Mouse (Mus musculus): Measurements from ENCODE around the gene Arhgef2.

DNA sequence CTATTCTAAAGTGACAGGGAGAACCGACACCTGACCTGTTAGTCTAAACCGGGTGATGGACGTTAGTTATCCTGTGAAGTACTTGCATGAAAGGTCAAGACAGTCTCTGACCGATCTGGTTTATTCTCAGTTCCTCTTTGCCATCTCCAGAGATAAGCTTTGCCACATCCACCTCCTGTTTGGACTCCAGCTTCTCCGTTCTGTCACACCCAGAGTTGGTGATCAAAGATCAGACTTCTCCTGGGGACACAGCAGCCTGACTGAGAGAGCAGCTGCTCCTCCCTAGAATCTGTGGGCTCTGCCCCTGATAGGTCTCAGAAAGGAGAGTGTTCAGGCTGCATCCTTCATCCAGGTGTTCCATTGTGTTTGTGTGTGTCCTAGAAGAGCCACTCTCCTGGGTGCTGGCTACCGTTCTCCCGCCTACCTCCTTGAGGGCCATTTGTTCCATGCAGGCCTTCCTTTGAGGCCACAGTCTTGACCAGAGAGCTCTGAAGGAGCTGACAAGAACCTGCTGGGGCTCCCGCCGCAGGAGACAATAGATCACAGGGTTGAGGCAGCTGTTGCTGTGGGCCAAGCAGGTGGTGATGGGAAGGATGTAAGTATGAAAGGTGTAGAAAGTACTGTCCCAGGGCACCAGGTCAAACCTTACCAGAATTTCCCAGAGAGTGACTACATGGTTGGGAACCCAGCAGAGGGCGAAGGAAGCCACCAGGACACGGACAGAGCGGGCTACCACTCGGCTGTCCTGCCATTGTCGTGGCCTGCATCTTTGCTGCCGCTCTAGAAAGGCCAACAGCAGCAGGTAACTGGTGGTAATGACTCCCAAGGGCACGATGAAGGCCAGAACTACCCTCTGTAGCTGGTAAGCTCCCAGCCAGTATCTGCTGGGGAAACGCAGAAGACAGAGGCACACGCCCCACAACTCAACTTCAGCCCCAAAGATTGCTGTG, 46.2 kb downstream of the Arhgef2 start:
- TF ChIP-seq MYOG (IDR thresholded peaks at IDR 0.05; ENCODE audit: control insufficient read depth in 1 of 3, insufficient read depth in 1 of 3, insufficient read length in 2 of 3, low read depth in 2 of 3) (peak in 1 of 3 experiments; percentile 39), POLR2A (IDR thresholded peaks at IDR 0.05; ENCODE audit: insufficient read length, low read depth) (peak; percentile 57)
